Mouse (Mus musculus): ENCODE data around the gene Mindy4.
A peak's percentile ranks its signal among the peaks of the same experiment; 100 is the strongest.

Mindy4 gene

DNA sequence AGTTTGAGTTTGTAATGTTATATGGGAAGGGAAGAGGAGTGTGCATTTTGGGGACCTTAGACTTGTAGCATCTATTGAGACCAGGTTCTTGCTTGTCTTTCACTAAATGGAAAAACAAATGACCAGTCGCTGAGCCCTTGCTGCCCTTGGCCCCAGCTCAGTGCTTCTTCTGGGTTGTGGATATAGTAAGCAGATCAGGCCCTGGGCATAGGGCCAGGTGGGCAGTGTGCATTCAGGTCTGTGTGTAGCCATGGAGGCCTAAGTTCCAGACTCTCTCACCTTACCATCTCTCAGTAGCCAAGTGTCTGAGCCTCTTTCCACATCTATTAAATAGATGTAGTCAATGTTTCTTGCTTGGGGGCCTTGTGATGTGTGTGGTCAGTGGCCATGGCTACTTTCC is 92.1 kb downstream of the Mindy4 start:
- no peak for DNase-seq (ENCODE audit: extremely low read depth, insufficient read length, low spot score)

DNA sequence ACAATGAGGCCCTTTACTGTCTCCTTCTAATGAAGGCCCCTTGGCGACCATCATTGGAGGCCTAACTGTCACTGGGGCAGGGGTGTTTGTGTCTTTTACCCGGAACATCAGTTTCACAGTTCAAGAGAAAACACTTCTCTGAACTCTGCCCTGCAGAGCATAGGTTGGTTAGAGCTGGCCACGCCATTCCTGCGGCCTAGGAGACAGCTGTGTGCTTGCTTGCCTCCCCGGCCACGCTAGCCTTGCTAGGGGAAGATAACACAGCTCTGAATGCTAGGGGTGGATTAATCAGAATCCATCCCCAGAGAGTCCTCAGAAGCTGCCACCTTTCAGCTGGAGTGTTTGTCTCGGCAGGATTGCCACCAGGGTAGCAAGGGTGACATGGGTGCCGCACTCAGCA is 96.3 kb downstream of the Mindy4 start:
- DNase-seq (ENCODE audit: extremely low read depth, insufficient read length, low spot score): no peak

DNA sequence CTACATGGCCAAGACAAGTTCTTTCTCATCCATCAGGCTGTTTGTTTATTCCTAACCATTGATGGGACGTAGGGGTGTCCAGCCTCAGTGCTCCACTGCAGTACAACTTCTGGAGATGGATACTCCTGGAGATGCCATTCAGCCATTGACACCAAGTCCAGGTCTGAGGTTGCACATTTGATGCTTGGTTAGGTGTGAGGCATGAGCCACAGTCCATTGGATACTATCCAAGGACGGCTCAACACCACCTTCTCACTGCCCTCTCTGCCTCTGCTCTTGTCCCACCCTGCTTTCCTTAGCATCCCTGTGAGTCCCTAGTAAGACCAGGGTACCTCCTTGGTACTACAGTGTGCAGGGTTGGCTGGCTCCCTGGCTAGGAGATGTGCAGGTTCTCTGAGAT is 96.7 kb downstream of the Mindy4 start:
- DNase-seq (ENCODE audit: extremely low read depth, insufficient read length, low spot score): no peak

DNA sequence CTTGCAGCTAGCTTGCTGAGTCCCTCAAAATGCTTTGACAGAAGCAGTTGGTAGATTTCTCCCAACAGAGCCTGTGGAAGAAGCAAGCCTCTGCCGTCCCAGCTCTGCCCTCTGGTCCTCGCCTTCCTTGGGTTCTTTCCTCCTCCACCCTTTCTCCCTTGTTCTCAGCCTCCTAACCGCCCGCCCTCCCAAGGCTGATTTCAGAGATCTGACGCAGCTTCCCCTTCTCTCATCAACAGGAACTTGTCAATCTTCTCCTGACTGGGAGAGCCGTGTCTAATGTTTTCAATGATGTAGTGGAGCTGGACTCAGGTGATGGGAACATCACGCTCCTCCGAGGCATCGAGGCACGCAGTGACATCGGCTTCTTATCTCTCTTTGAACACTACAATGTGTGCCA is 97.5 kb downstream of the Mindy4 start:
- no peak for DNase-seq (ENCODE audit: extremely low read depth, insufficient read length, low spot score)

DNA sequence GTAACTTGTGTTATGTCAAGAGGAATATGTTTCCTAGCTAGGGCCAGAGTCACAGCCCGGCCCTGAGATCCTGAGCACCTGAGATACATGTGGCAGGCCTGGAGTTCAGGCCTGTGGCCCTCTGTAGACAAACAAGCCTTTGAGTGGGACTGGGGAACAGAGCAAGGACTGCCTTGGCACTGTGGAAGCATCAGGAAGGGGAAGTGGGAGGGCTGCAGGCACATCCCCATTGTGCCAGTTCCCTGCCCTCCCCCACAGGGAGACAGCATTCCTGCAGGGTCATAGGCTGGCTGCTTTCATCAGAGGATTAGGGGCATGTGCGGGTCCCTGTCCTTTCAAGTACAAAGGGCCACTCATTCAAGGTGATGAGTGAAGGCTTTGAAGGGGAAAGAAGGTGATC is 107.0 kb downstream of the Mindy4 start:
- DNase-seq (ENCODE audit: extremely low read depth, insufficient read length, low spot score): no peak

DNA sequence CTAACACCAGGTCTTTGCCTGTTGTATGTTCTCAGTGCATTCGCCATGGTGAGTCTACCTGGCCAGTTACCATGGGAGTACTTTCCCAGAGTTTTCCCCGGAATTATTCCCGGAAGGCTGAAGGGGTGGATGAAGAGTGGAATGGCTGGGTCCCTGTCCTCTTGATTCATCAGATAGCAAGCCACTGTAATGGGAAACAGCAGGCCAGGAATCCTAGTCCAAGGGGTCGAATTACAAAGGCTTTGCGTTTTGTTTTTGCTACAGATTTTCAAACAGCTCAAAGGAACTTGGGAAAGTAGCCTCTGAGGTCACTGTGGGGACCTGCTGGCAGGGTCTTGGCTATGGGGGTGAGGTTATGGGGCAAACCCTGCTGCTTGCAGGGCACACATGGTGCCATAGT is 108.8 kb downstream of the Mindy4 start:
- DNase-seq (ENCODE audit: extremely low read depth, insufficient read length, low spot score): no peak

DNA sequence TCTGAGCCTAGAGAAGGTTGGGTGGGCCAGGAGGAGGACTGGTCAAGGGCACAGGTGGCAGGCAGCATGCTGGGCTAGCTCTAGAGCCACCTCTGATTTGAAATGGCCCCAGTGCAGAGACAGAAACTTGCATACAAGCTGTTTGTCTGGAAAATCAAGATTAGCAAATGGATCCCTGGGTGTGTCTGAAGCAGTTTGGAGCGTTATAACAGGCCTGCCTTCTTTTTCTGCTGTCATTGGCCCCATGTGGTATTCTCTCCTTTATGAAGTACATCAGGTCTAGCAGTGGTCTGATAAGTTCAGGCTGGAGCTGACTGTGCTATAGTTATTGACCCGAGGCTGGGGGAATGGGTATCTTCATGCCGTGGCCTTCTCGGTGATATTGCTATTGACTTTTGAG is 110.7 kb downstream of the Mindy4 start:
- no peak for DNase-seq (ENCODE audit: extremely low read depth, insufficient read length, low spot score)

DNA sequence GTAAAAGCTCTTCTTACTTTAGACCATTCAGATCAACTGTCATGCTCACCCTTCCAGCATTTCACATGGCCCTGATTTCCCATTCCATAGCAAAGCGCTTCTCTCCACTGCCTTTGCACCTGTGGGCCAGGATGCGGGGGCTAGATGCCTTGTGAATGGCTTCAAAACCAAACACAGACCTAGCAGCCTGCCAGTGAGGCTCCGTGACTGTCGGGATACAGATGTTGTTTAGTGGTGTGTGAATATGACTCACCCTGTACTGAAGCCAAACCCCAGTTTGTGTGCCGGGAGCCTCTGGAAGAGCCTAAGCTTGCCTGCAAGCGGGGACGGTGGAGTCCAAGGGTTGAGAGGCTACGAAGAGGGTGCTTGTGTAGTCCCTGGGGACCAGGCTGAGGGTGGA is 111.4 kb downstream of the Mindy4 start:
- DNase-seq (ENCODE audit: extremely low read depth, insufficient read length, low spot score): peak; percentile 63

DNA sequence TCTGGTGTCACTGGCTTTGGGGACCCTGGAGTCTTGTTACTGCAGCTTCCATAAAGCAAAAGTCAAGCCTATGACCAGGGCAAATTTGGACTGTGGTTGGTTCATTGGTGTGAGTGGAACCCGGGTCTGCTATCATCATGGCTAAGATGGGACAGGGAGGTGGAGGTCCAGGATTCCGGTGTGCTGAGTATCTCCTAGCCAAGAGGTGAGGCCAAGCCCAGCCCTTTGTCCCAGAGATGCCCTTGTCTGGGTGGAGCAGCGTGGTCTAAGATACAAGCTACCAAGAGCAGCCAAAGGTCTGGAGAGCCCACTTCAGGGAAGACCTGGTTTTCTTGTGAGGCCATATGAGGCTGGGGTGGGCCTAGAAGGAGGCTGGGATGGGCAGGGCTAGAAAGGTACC is 115.4 kb downstream of the Mindy4 start:
- DNase-seq (ENCODE audit: extremely low read depth, insufficient read length, low spot score): no peak

DNA sequence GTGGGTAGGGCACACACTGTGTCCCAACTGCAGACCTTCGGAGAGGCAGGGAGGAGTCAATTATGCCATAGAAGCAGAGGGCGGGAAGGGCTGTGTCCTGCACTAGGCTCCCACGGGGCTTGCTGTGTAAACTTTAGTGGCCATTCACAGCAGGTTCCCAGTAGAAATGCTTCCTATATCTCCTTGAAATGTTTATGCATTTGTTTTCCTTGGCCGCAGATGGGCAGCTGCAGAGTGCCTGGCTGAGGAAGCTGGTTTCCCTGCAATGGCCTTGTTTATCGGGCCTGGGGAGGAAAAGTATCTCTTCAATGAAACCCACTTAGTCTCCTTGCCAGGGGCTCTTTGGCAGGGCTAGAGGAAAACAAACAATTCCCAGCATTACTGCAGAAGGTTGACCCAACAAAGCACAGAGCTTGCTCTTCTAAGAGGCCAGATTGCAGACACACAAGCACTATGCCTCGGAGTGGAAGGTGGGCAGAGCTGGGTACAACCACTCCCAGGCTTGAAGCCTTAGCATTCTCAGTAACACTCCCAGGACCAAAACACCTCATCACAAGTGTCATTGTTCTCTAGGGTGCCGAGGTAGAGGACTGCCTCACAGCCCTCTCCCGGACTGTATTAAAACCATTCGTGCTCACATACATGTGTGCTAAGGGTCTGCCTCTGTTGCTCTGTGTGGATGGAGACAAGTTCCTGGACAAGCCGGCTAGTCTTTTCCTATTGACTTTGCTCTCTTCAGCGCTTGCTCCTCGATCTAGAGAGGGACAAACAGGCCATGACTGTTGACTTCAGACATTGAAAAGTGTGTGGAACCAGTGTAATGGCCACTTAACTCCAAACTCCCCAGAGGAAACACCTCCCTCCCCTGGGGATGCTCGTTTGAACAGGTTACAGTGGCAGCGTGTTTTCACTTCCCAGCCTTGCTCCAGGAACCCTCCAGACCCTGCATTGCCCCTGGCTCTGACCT is 116.7 kb downstream of the Mindy4 start:
- no peak for DNase-seq (ENCODE audit: extremely low read depth, insufficient read length, low spot score)

DNA sequence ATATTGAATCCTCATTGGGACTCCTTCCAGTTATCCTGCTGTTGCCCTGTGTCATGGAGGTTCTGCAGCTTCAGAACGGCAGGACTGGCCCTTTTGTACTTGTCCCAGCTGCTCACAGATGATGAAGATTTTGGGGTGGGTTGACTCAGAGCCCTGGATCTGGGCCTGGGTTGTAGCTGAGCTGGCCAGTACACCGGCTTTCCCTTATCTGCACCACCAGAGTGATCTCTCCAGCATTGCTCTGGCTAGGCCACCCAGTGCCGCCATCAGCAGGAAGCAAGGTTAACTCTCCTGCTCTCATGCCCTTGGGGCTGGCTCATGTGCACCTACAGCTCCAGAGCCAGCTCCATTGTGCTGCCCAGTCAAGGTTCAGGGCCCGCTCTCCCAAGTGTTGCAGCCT is 117.7 kb downstream of the Mindy4 start:
- no peak for DNase-seq (ENCODE audit: extremely low read depth, insufficient read length, low spot score)

DNA sequence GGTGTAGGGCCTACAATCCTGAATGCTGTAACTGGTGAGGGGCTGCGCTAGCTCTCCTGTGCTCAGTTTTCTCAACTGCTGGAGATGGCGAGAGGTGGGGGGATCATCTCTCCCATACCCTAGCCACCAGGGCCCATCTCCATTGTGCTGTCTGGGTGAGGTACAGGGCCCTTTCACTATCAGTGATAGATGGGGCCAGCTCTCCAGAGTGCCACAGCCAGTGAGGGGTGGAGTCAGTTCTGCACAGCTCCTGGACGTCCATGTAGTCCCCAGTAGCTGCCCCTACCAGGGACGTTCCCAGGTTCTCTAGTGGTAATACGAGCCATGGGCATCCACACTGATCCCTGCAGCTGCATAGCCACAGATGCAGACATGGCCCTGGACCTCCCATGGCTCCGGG is 118.3 kb downstream of the Mindy4 start:
- no peak for DNase-seq (ENCODE audit: extremely low read depth, insufficient read length, low spot score)

DNA sequence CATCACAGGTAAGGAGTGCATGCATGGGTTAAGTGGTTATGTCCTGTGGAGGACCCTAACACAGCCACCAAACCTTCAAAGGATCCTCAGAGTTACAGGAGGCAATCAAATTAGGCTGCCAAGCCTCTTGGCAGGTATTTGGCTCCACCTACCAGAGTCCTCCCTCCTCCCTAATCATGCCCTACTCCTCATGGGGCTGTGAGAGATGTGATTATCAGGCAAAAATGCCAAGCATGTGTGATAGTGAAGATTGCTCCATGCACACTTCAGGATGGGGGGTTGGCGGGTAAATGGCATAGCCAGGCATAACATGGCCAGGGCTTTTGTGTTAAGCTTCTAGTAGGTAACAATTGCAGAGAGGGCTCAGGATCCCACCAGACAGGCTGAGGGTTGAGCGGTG is 119.8 kb downstream of the Mindy4 start:
- no peak for DNase-seq (ENCODE audit: extremely low read depth, insufficient read length, low spot score)

DNA sequence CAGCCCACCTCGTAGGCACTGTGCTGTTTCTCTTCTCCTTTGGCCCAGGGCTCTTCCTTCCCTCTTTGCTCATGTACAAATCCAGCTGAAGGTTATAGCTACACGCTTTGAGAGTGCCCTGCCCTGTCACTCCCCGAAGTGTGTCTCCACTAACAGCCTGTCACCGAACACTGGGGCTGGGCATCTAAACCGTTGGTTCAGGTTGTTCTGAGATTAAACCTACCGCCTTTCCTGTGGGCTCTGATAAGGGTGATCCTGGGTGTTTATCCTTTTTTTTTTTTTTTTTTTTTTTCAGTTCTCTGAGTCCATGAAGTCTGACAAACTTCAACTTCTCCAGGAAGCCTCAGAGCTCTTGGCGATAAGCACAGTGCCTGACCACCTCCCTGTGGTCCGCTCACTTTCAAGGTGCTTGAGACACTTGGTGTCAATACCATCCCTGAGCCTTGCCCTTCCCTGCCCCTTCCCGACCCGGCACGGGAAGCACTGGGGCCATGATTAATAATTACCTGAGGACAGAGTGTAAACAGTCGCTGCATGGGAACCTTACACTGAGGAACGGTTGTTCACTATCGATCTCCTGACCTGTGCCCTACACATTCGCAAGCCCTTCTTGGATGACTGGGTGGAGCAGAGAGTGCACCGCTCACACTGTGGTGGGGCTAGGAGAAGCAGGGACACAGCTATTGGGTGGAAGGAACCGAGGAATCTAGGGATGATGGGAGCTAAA is 120.9 kb downstream of the Mindy4 start:
- DNase-seq (ENCODE audit: extremely low read depth, insufficient read length, low spot score): no peak

DNA sequence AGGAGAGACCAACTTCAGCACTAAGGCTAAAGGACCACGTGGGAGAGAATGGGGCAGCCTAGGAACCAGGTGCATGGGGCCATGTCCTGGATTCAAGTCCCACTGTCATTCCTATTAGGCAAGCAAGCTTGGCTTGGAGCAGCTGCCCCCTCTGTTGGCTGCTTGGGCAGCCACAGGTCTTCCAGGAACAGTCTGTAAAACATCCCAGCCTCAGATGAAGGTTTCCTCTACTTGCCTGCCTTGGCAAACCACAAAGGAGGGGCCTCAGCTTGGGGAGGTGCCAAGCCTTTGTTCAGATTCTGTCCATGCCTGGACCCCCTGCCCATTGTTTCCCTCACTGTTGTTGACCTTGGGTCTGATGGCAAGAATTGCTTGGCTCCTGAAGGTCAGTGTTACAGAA is 121.6 kb downstream of the Mindy4 start:
- DNase-seq (ENCODE audit: extremely low read depth, insufficient read length, low spot score): no peak

DNA sequence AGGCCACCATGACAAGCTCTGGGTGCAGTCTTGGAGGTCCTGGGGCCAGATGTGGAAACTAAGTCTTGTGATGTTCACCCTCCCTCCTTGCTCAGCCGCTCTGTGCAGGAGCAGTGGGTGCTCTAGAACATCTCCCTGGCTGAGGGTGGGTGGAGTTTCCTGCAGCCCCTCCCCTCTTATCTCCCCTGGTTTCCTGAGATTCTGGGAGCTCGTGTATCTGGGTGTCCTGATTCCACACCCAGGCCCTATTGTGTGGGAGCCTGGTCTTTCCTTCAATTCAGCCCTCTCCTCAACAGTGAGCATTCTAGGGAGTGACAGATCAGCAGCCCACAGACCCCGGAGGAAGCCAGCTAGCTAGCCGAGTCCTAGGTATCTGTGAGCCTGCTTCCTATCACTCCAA is 123.1 kb downstream of the Mindy4 start:
- no peak for DNase-seq (ENCODE audit: extremely low read depth, insufficient read length, low spot score)

DNA sequence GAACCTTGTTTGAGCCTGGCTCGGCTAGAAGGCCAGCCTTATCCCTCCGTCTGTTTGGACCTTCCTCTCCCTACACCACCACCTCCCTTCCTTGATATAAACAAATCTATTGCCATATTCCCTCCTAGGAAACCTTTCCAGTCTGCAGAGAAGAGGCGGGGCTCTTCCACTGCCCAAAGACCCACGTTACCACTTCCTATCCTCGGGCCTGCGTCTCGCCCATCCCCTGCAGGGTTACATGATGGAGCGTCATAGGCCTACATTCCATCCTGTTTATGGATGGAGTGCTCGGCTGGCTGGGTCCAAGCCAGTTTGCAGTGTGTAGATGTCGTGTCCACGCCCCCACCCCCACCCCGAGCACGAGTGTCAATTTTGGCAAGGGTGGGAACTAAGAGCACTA is 124.1 kb downstream of the Mindy4 start:
- no peak for DNase-seq (ENCODE audit: extremely low read depth, insufficient read length, low spot score)

DNA sequence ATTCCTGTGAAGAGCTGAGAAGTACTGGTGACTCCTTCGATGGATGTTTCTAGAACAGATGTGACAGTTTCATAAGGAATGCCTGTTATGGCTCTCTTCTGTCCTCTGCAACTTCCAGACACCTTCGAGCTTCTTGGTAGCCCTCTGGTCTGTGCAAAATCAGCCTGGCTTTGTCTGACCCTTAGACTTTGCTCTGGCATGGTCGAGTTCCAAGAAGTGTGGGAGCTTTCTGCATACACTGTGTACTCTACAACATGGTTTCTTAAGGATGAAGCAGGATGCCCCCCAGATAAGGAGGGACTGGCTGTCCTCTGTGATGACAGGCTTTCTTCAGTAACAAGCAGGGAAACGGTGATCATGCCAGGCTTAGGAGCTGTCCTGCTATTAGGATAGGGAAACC is 125.0 kb downstream of the Mindy4 start:
- DNase-seq (ENCODE audit: extremely low read depth, insufficient read length, low spot score): no peak

DNA sequence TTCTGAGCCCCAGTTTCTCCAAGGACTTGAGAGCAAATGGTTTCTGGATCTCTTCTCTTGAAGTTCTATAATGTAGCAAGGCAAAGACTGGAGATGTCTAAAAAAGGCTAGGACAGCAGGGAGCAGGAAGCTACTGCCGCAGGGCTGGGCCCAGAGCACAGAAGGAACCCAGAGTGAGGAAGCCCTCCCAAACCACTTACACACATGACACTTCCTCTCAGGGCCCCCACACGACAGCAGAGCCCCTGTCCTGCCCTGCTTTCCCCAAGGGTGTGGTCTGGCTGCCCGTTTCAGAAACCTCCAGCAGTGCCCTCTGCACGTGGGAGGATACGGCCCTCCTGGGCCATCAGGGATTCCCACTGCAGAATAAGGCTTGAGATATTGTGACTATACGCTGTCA is 128.1 kb downstream of the Mindy4 start:
- DNase-seq (ENCODE audit: extremely low read depth, insufficient read length, low spot score): no peak

DNA sequence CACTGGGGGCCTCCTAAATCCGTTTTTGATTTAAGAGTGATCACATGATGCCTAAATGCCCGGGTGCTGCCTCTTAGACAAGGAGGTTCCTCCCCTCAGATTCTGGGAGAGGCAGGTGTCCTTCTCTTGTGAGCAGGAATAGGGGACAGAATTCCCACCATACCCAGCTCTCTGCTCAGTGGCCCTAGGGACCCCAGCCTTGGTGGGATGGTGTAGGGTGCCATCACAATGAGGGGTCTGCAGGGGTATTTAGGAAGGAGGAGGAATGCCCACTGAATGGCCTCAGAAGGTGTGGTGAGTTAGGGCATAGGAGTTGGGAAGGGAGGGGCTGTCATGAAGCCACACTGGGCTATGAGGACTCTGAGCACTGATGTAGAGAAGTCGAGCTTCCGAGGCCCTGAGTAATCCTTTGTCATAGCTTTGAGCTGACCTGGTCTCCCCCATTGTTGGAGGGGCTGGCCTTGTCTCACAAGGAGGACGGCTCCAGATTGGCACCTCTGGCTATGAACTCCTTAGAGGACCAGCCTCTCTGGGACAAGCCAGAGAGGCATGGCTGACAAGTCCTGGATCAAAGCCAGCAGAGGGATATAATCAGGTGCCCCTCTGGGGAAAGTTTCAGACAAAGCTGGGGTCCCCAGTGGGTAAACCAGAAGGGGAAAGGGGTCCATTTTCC is 129.1 kb downstream of the Mindy4 start:
- no peak for DNase-seq (ENCODE audit: extremely low read depth, insufficient read length, low spot score)

DNA sequence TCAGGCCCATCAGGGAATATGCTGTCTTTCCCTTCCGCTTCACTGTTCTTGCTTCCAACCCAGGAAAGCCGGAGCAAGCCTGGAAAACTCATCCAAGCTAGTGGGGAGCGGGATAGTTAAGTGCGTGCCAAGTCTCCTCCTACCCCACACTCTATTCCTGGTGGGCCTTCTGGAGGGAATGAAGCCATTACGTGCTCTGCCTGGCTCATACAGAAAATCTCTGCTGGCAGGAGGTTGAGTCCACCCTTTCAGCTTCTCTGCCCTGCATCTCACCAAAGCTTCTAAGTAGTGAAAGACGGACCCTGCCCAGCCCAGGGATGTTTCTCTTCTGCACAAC is 129.6 kb downstream of the Mindy4 start:
- DNase-seq (ENCODE audit: extremely low read depth, insufficient read length, low spot score): no peak

Data from 3134 (cell line).